Mouse (Mus musculus) limb, embryonic 14.5 days (tissue): ENCODE data around the gene Brsk1. TPM values are rescaled to one million over a fixed set of nuclear protein-coding genes. Genes with fewer than 3 reads are reported as not detected.
A peak's percentile ranks its signal among the peaks of the same experiment; 100 is the strongest.

ENCODE experiments used
- ATAC-seq: fragments of 200-750 bp; cut with Nextera tagmentation; 2 replicates; pipeline ENCODE4 v1.8.0; 2017; ENCODE audit warnings: low read depth, moderate number of reproducible peaks, moderate TSS enrichment; ENCODE audit not compliant: low FRiP score
- DNase-seq: peaks from one replicate; pipeline ENCODE4 v3.0.0-alpha.2; 2015; ENCODE audit warnings: low spot score
- H3K27ac ChIP-seq: fragments of 300-500 bp; sonication (generic); replicated peaks from 2 replicates; pipeline ENCODE4 v1.5.1; 2014; ENCODE audit warnings: low read depth, mild to moderate bottlenecking, low read length, moderate library complexity, mixed read lengths
- H3K27me3 ChIP-seq: fragments of 300-500 bp; sonication (generic); 2 replicates; pipeline ENCODE4 v1.6.1; 2014; ENCODE audit warnings: low read length, mixed read lengths; ENCODE audit not compliant: control insufficient read depth, insufficient read depth
- H3K36me3 ChIP-seq: fragments of 300-500 bp; sonication (generic); 2 replicates; pipeline ENCODE4 v1.6.1; 2014; ENCODE audit warnings: mild to moderate bottlenecking, low read length, moderate library complexity, mixed read lengths; ENCODE audit not compliant: control insufficient read depth, insufficient read depth
- H3K4me1 ChIP-seq: fragments of 300-500 bp; sonication (generic); 2 replicates; pipeline ENCODE4 v1.6.1; 2014; ENCODE audit warnings: antibody characterized with exemption, low read length, mixed read lengths; ENCODE audit not compliant: control insufficient read depth, insufficient read depth
- H3K4me2 ChIP-seq: fragments of 300-500 bp; sonication (generic); replicated peaks from 2 replicates; pipeline ENCODE4 v1.6.1; 2014; ENCODE audit warnings: low read depth, mild to moderate bottlenecking, low read length, moderate library complexity; ENCODE audit not compliant: severe bottlenecking
- H3K4me3 ChIP-seq: fragments of 300-500 bp; sonication (generic); replicated peaks from 2 replicates; pipeline ENCODE4 v1.5.1; 2014; ENCODE audit warnings: low read length
- H3K9ac ChIP-seq: fragments of 300-500 bp; sonication (generic); 2 replicates; pipeline ENCODE4 v1.6.1; 2014; ENCODE audit warnings: mild to moderate bottlenecking, low read depth, low read length, moderate library complexity; ENCODE audit not compliant: severe bottlenecking
- H3K9me3 ChIP-seq: fragments of 300-500 bp; sonication (generic); 2 replicates; pipeline ENCODE4 v1.6.1; 2016; ENCODE audit warnings: low read length; ENCODE audit not compliant: control insufficient read depth
- POLR2A ChIP-seq: fragments of 200-500 bp; IDR thresholded peaks from 2 replicates; pipeline ENCODE4 v1.8.0; 2012; ENCODE audit warnings: inconsistent platforms, mild to moderate bottlenecking, moderate library complexity, borderline replicate concordance; ENCODE audit not compliant: insufficient read depth, insufficient read length; ENCODE audit errors: extremely low read depth
- WGBS: fragments of 180-500 bp; shearing (Covaris S2); extraction: QIAGEN DNeasy Blood & Tissue Kit; methylation state at CpG from one replicate; pipeline ENCODE4 v1.1.7; 2014; 5-methylcytosine and 5-hydroxymethylcytosine counted together
- polyA plus RNA-seq, 2 experiments: library from polyadenylated mRNA; depleted of rRNA in 1 of 2; stranded (reverse) in 1 of 2; unstranded in 1 of 2; fragments of >200 nt; fragmentation: Nextera tagmentation in 1 of 2; extraction: Ambion mirVana in 1 of 2; gene quantifications; 2 replicates each; pipeline versions ENCODE4 v1.2.1 to v1.2.3; 2012 to 2014

Gene Brsk1
- polyA plus RNA-seq, 2 experiments = 1.3 to 26.4 TPM

- no peaks in the 10 kb centered on the region for H3K9me3 ChIP-seq
- H3K4me3 ChIP-seq = no peak overlapping the region
- H3K4me2 ChIP-seq = no peak overlapping the region
- WGBS = 94% methylated on average over 6 of the region's 6 CpGs
- TF ChIP-seq POLR2A = no peak
- DNase-seq = no peak
- H3K27me3 ChIP-seq = no peaks in the 10 kb centered on the region
- no peak overlapping the region for H3K9ac ChIP-seq
- H3K27ac ChIP-seq = no peak overlapping the region
- H3K4me1 ChIP-seq = peaks cover 7% of the 10 kb centered on the region; the same call in 1 of the 2 replicates
- ATAC-seq = no peak
- H3K36me3 ChIP-seq = peaks cover 53% of the 10 kb centered on the region
Measured at GRCm38 (mm10) chr7:4693004-4693403, 2.6 kb downstream of the Brsk1 start.

- ATAC-seq = no peak
- H3K4me1 ChIP-seq = no peaks in the 10 kb centered on the region
- H3K27ac ChIP-seq = no peak overlapping the region
- WGBS = 72% methylated on average over 8 of the region's 8 CpGs
- no peaks in the 10 kb centered on the region for H3K27me3 ChIP-seq
- no peaks in the 10 kb centered on the region for H3K9me3 ChIP-seq
- peaks cover 85% of the 10 kb centered on the region for H3K36me3 ChIP-seq
- H3K4me3 ChIP-seq = no peak overlapping the region
- H3K4me2 ChIP-seq = no peak overlapping the region
- TF ChIP-seq POLR2A = no peak
- H3K9ac ChIP-seq = no peak overlapping the region
- DNase-seq = no peak
Measured at GRCm38 (mm10) chr7:4702334-4702733, 11.9 kb downstream of the Brsk1 start.

- no peak overlapping the region for H3K4me2 ChIP-seq
- H3K27me3 ChIP-seq = no peaks in the 10 kb centered on the region
- DNase-seq = no peak
- 94% methylated on average over 7 of the region's 7 CpGs for WGBS
- H3K4me3 ChIP-seq = no peak overlapping the region
- no peak overlapping the region for H3K9ac ChIP-seq
- no peaks in the 10 kb centered on the region for H3K4me1 ChIP-seq
- no peak overlapping the region for H3K27ac ChIP-seq
- TF ChIP-seq POLR2A = no peak
- H3K9me3 ChIP-seq = no peaks in the 10 kb centered on the region
- no peak for ATAC-seq
- peaks cover 86% of the 10 kb centered on the region for H3K36me3 ChIP-seq
Measured at GRCm38 (mm10) chr7:4703195-4703594, 12.8 kb downstream of the Brsk1 start.

- H3K27ac ChIP-seq = no peak overlapping the region
- no peak for TF ChIP-seq POLR2A
- H3K27me3 ChIP-seq = no peaks in the 10 kb centered on the region
- H3K36me3 ChIP-seq = peaks cover 86% of the 10 kb centered on the region
- ATAC-seq (no peak), DNase-seq (peak; percentile 24)
- no peaks in the 10 kb centered on the region for H3K4me1 ChIP-seq
- no peak overlapping the region for H3K4me2 ChIP-seq
- WGBS = 51% methylated on average over 18 of the region's 18 CpGs
- no peak overlapping the region for H3K4me3 ChIP-seq
- H3K9me3 ChIP-seq = no peaks in the 10 kb centered on the region
- H3K9ac ChIP-seq = no peak overlapping the region
Measured at GRCm38 (mm10) chr7:4705098-4705497, 14.7 kb downstream of the Brsk1 start.

GRCm38 (mm10) chr7:4712594-4712993 is 22.2 kb downstream of the Brsk1 start:
- Histone ChIP-seq H3K9ac (no peak overlapping the region), H3K4me3 (no peak overlapping the region), H3K27ac (no peak overlapping the region), H3K4me2 (no peak overlapping the region), H3K9me3 (no peaks in the 10 kb centered on the region), H3K4me1 (no peaks in the 10 kb centered on the region), H3K27me3 (no peaks in the 10 kb centered on the region), H3K36me3 (peaks cover 89% of the 10 kb centered on the region)
- no peak for ATAC-seq
- 89% methylated on average over 3 of the region's 3 CpGs for WGBS
- no peak for TF ChIP-seq POLR2A
- no peak for DNase-seq

GRCm38 (mm10) chr7:4716955-4717354 is 26.6 kb downstream of the Brsk1 start:
- 73% methylated on average over 6 of the region's 6 CpGs for WGBS
- peaks cover 49% of the 10 kb centered on the region for H3K36me3 ChIP-seq
- ATAC-seq = no peak

More at GRCm38 (mm10) chr7:4716955-4717354, 26.6 kb downstream of the Brsk1 start:
- Histone ChIP-seq H3K9me3 (no peaks in the 10 kb centered on the region), H3K9ac (no peak overlapping the region), H3K4me2 (no peak overlapping the region), H3K27me3 (no peaks in the 10 kb centered on the region), H3K4me3 (no peak overlapping the region), H3K27ac (no peak overlapping the region), H3K4me1 (no peaks in the 10 kb centered on the region)
- DNase-seq = no peak
- no peak for TF ChIP-seq POLR2A
